Mouse (Mus musculus) kidney, postnatal 25 days (tissue): ENCODE data around the gene Il20.

Experiments used
- DNase-seq, 2 experiments: peaks; one replicate each; pipeline ENCODE4 v3.0.0; 2021; ENCODE audit warnings: mixed read lengths in 2 of 2

Gene Il20

DNA sequence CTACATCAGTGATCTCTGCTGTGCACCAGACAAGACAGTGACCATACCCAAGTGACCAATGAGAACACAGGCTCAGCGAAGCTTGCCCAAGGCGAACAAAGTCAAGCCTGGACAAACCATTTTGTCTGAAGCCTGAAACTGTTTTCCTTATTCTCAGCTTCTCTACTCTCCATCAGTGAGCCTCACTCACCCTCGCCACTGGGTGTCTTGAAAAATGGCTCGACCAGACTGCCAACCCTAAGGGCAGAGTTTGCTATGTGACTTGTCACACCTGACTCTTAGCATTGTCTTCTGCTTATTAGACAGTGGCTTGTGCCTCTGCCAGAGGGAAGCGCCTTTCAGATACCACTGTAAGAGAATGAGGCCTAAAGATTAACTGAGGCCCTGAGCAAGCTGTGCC is 46.5 kb downstream of the Il20 start:
- DNase-seq, result no peak

DNA sequence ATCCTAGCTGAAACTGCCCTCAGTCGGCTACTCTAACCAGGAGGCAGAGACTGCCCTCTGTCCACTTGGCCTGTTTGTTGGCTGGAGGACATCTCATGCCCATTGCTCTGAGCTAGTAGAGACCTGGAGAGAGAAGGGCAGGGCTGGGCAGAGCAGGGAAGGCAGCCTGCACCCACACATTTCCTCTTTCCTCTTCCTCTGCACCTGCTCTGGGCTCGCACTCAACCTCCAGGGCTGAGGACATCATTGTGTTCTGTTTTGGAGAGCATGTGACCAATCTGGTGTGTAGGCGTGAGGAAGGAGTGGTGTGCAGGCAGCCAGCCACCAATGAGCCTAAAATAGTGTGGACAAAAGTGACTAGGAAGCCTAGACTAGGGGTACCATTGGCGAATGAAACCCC is 47.0 kb downstream of the Il20 start:
- no peak for DNase-seq

DNA sequence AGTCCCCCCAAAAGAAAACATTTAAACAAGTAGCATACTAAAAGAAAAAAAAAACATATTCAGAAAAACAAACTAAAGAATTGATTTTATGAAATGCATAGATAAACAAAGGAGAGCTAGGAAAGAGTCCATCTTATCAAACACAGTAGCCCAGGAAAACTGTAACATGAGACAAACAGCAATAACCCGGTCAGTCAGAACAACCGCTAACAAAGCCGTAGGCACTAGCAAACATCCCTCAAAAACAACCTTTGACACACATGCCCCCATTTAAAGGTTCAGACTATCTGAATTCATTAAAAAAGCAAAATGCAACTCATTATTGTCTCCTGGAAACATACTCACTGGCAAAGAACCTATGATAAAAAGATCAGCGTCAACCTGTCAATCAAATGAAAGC is 53.8 kb downstream of the Il20 start:
- DNase-seq, result no peak
